Mouse (Mus musculus) intestine, embryonic 14.5 days (tissue): ENCODE data around the gene N4bp3. TPM values are rescaled to one million over a fixed set of nuclear protein-coding genes. Genes with fewer than 3 reads are reported as not detected.
A peak's percentile ranks its signal among the peaks of the same experiment; 100 is the strongest.
"Not testable (repeated sequence)": the region's sequence is repeated elsewhere in the genome, so short reads cannot be mapped to it uniquely, and the experiment has no call there.

Experiments used
- ATAC-seq: fragments of 200-750 bp; cut with Nextera tagmentation; replicated peaks from 2 replicates; pipeline ENCODE4 v1.8.0; 2017; ENCODE audit warnings: low read depth, moderate number of reproducible peaks, moderate TSS enrichment, moderate library complexity; ENCODE audit not compliant: low FRiP score, low TSS enrichment
- DNase-seq: peaks from one replicate; pipeline ENCODE4 v3.0.0-alpha.2; 2018; ENCODE audit warnings: low spot score
- H3K27ac ChIP-seq: fragments of 300-500 bp; sonication (generic); 2 replicates; pipeline ENCODE4 v1.5.1; 2014; ENCODE audit warnings: low read depth, mild to moderate bottlenecking, control low read depth
- H3K27me3 ChIP-seq: fragments of 300-500 bp; sonication (generic); replicated peaks from 2 replicates; pipeline ENCODE4 v1.6.1; 2014; ENCODE audit warnings: low read length, control low read depth; ENCODE audit not compliant: control insufficient read depth, insufficient read depth
- H3K36me3 ChIP-seq: fragments of 300-500 bp; sonication (generic); 2 replicates; pipeline ENCODE4 v1.6.1; 2014; ENCODE audit warnings: low read length, control low read depth; ENCODE audit not compliant: control insufficient read depth, insufficient read depth
- H3K4me1 ChIP-seq: fragments of 300-500 bp; sonication (generic); replicated peaks from 2 replicates; pipeline ENCODE4 v1.6.1; 2014; ENCODE audit warnings: low read length, control low read depth, mixed read lengths; ENCODE audit not compliant: control insufficient read depth, insufficient read depth
- H3K4me2 ChIP-seq: fragments of 300-500 bp; sonication (generic); 2 replicates; pipeline ENCODE4 v1.6.1; 2014; ENCODE audit warnings: low read length
- H3K4me3 ChIP-seq: fragments of 300-500 bp; sonication (generic); 2 replicates; pipeline ENCODE4 v1.5.1; 2014; ENCODE audit warnings: low read depth, low read length, control low read depth, mixed read lengths
- H3K9ac ChIP-seq: fragments of 300-500 bp; sonication (generic); 2 replicates; pipeline ENCODE4 v1.6.1; 2014; ENCODE audit warnings: mild to moderate bottlenecking, low read length
- H3K9me3 ChIP-seq: fragments of 300-500 bp; sonication (generic); 2 replicates; pipeline ENCODE4 v1.6.1; 2016; ENCODE audit warnings: low read length, control low read depth; ENCODE audit not compliant: control insufficient read depth
- WGBS: fragments of 180-500 bp; shearing (Covaris S2); extraction: QIAGEN DNeasy Blood & Tissue Kit; methylation state at CpG from one replicate; pipeline ENCODE4 v1.1.7; 2014; 5-methylcytosine and 5-hydroxymethylcytosine counted together
- polyA plus RNA-seq: library from polyadenylated mRNA; unstranded; fragments of >200 nt; fragmentation: Nextera tagmentation; extraction: Ambion mirVana; gene quantifications from 2 replicates; pipeline ENCODE4 v1.2.1, GENCODE M21; 2014

Gene N4bp3
- polyA plus RNA-seq, 1 experiment from 2014 or later: 17.3 TPM

GRCm38 (mm10) chr11:51638497-51638896, 12.1 kb downstream of the N4bp3 start:
- Histone ChIP-seq H3K4me3 (no peak overlapping the region), H3K4me2 (peak overlapping the region; percentile 40), H3K9ac (no peak overlapping the region), H3K4me1 (peaks cover 13% of the 10 kb centered on the region), H3K27me3 (no peaks in the 10 kb centered on the region), H3K36me3 (peaks cover 6% of the 10 kb centered on the region; the same call in 1 of the 2 replicates), H3K9me3 (no peaks in the 10 kb centered on the region), H3K27ac (peak overlapping the region; percentile 29; the same call in 1 of the 2 replicates)
- DNase-seq: no peak
- ATAC-seq: no peak
- WGBS: 69% methylated on average over 5 of the region's 5 CpGs

- ATAC-seq (no peak), DNase-seq (peak; percentile 68)
- Histone ChIP-seq H3K4me2 (peak overlapping the region; percentile 40), H3K4me1 (peaks cover 13% of the 10 kb centered on the region), H3K27me3 (no peaks in the 10 kb centered on the region), H3K9me3 (no peaks in the 10 kb centered on the region), H3K4me3 (0 out of 2 replicates have a peak overlapping the region, but pooled peaks have one; percentile 6), H3K36me3 (0 out of 2 replicates have a peak, but pooled peaks cover 5% of the 10 kb centered on the region), H3K27ac (peak overlapping the region; percentile 29; the same call in 1 of the 2 replicates), H3K9ac (peak overlapping the region; percentile 16; the same call in 1 of the 2 replicates)
- WGBS: 5% methylated on average over 17 of the region's 17 CpGs
Observed at GRCm38 (mm10) chr11:51637971-51638414, 12.6 kb downstream of the N4bp3 start.

GRCm38 (mm10) chr11:51636323-51636684, 14.3 kb downstream of the N4bp3 start:
- H3K9ac ChIP-seq: peak overlapping the region; percentile 56
- peaks cover 13% of the 10 kb centered on the region for H3K4me1 ChIP-seq
- peak overlapping the region; percentile 79 for H3K4me3 ChIP-seq
- H3K4me2 ChIP-seq: peak overlapping the region; percentile 71
- no peaks in the 10 kb centered on the region for H3K36me3 ChIP-seq
- DNase-seq: peak; percentile 78
- ATAC-seq: peak; percentile 57; the same call in 1 of the 2 replicates
- H3K27me3 ChIP-seq: no peaks in the 10 kb centered on the region
- H3K9me3 ChIP-seq: no peaks in the 10 kb centered on the region
- 2% methylated on average over 6 of the region's 6 CpGs for WGBS
- peak overlapping the region; percentile 62; the same call in 1 of the 2 replicates for H3K27ac ChIP-seq

GRCm38 (mm10) chr11:51635525-51636322, 14.9 kb downstream of the N4bp3 start, which contains the start of gene Rmnd5b:
Gene Rmnd5b (minus strand): TSS chr11:51635896.
- Histone ChIP-seq H3K36me3 (no peaks in the 10 kb centered on the region), H3K9ac (peak within 1 kb of the TSS; percentile 56), H3K27ac (peak within 1 kb of the TSS; percentile 62; the same call in 1 of the 2 replicates), H3K4me1 (peaks cover 13% of the 10 kb centered on the region), H3K27me3 (no peaks in the 10 kb centered on the region), H3K9me3 (no peaks in the 10 kb centered on the region), H3K4me2 (peak within 1 kb of the TSS; percentile 71), H3K4me3 (peak within 1 kb of the TSS; percentile 79)
- DNase-seq (peak; percentile 93), ATAC-seq (peak; percentile 85)
- under 1% methylated on average over 61 of the region's 61 CpGs for WGBS

GRCm38 (mm10) chr11:51635127-51635524, 15.5 kb downstream of the N4bp3 start:
- ATAC-seq: no peak

GRCm38 (mm10) chr11:51633721-51634120, 16.9 kb downstream of the N4bp3 start:
- Histone ChIP-seq H3K4me3 (no peak overlapping the region), H3K36me3 (peaks cover 7% of the 10 kb centered on the region; the same call in 1 of the 2 replicates), H3K9ac (no peak overlapping the region), H3K4me2 (no peak overlapping the region), H3K27ac (no peak overlapping the region), H3K9me3 (no peaks in the 10 kb centered on the region), H3K27me3 (no peaks in the 10 kb centered on the region), H3K4me1 (peaks cover 13% of the 10 kb centered on the region)
- 89% methylated on average over 3 of the region's 3 CpGs for WGBS
- ATAC-seq (no peak), DNase-seq (no peak)

More at GRCm38 (mm10) chr11:51635127-51635524, 15.5 kb downstream of the N4bp3 start:
- no peaks in the 10 kb centered on the region for H3K9me3 ChIP-seq
- peak overlapping the region; percentile 56 for H3K9ac ChIP-seq
- no peaks in the 10 kb centered on the region for H3K36me3 ChIP-seq
- 17% methylated on average over 6 of the region's 6 CpGs for WGBS
- no peak for DNase-seq
- peak overlapping the region; percentile 79 for H3K4me3 ChIP-seq
- H3K27ac ChIP-seq: peak overlapping the region; percentile 62; the same call in 1 of the 2 replicates
- peak overlapping the region; percentile 71 for H3K4me2 ChIP-seq
- H3K27me3 ChIP-seq: no peaks in the 10 kb centered on the region
- H3K4me1 ChIP-seq: peaks cover 13% of the 10 kb centered on the region

- ATAC-seq, H3K9ac ChIP-seq, DNase-seq, H3K4me2 ChIP-seq, H3K9me3 ChIP-seq, H3K36me3 ChIP-seq, H3K27me3 ChIP-seq, H3K4me3 ChIP-seq, H3K27ac ChIP-seq: not testable (repeated sequence)
- H3K4me1 ChIP-seq: peaks cover 12% of the 10 kb centered on the region
- 93% methylated on average over 7 of the region's 7 CpGs for WGBS
Observed at GRCm38 (mm10) chr11:51633200-51633599, 17.4 kb downstream of the N4bp3 start.

GRCm38 (mm10) chr11:51632130-51632753, 18.4 kb downstream of the N4bp3 start:
- no peak for ATAC-seq
- WGBS: 83% methylated on average over 6 of the region's 6 CpGs
- no peak overlapping the region for H3K27ac ChIP-seq

More at GRCm38 (mm10) chr11:51632130-51632753, 18.4 kb downstream of the N4bp3 start:
- H3K9me3 ChIP-seq: no peaks in the 10 kb centered on the region
- no peaks in the 10 kb centered on the region for H3K27me3 ChIP-seq
- H3K4me1 ChIP-seq: peaks cover 6% of the 10 kb centered on the region
- H3K4me3 ChIP-seq: no peak overlapping the region
- no peak overlapping the region for H3K9ac ChIP-seq
- H3K4me2 ChIP-seq: no peak overlapping the region
- H3K36me3 ChIP-seq: peaks cover 18% of the 10 kb centered on the region
- no peak for DNase-seq
